Mouse (Mus musculus): ENCODE data around the gene Poll. TPM values are rescaled to one million over a fixed set of nuclear protein-coding genes. Genes with fewer than 3 reads are reported as not detected.

The Poll gene
- polyA plus RNA-seq, 1 experiment from 2014 or later: 11.5 TPM

DNA sequence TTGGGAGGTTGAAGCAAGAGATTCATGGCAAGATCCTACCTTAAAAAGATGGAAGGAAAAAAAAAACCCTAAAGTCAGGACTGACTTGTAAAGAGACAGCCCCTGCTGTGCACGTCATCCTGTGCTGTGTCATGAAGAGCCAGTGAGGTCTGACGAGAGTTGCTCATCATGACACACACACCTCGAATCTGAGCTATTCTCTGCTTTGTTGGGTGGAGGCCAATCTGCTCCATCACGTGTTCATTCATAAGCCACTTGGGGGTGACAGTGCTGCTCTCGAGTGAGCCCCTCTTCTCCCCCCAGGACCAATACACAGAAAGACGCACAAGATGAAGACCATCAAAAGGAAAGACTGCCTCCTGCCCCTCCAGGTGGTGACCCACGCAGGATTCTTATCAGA, 26.7 kb downstream of the Poll start:
- H3K4me2 ChIP-seq: no peak overlapping the region
- no peak overlapping the region for H3K27ac ChIP-seq
- peaks cover 33% of the 10 kb centered on the region for H3K4me1 ChIP-seq (replicated peaks)
- H3K36me3 ChIP-seq: peaks cover 1% of the 10 kb centered on the region; the same call in 1 of the 2 replicates
- H3K9me3 ChIP-seq (replicated peaks): no peaks in the 10 kb centered on the region
- H3K4me3 ChIP-seq: no peak overlapping the region
- no peak overlapping the region for H3K9ac ChIP-seq
- peaks cover 4% of the 10 kb centered on the region; the same call in 1 of the 2 replicates for H3K27me3 ChIP-seq
- no peak for ATAC-seq (replicated peaks; ENCODE audit: insufficient number of reproducible peaks, insufficient read depth, low FRiP score, low read depth)
- 52% methylated on average over 7 of the region's 7 CpGs for WGBS

- Histone ChIP-seq H3K4me1 (replicated peaks) (peaks cover 33% of the 10 kb centered on the region), H3K4me2 (no peak overlapping the region), H3K9ac (no peak overlapping the region), H3K27me3 (no peaks in the 10 kb centered on the region), H3K36me3 (peaks cover 20% of the 10 kb centered on the region), H3K27ac (peak overlapping the region; percentile 81), H3K4me3 (no peak overlapping the region), H3K9me3 (replicated peaks) (no peaks in the 10 kb centered on the region)
- 41% methylated on average over 6 of the region's 6 CpGs for WGBS
- ATAC-seq (replicated peaks; ENCODE audit: insufficient number of reproducible peaks, insufficient read depth, low FRiP score, low read depth): 0 out of 2 replicates have a peak, but pooled peaks have one; percentile 54
Measured at GRCm38 (mm10) chr19:45531554-45531953, 28.8 kb downstream of the Poll start.

GRCm38 (mm10) chr19:45530200-45530995, 29.9 kb downstream of the Poll start:
- Histone ChIP-seq H3K4me1 (replicated peaks) (peaks cover 33% of the 10 kb centered on the region), H3K27ac (peak overlapping the region; percentile 81), H3K27me3 (no peaks in the 10 kb centered on the region), H3K9me3 (replicated peaks) (no peaks in the 10 kb centered on the region), H3K9ac (peak overlapping the region; percentile 34; the same call in 1 of the 2 replicates), H3K36me3 (peaks cover 20% of the 10 kb centered on the region), H3K4me3 (no peak overlapping the region), H3K4me2 (no peak overlapping the region)
- WGBS: 45% methylated on average over 15 of the region's 15 CpGs
- peak; percentile 70 for ATAC-seq (replicated peaks; ENCODE audit: insufficient number of reproducible peaks, insufficient read depth, low FRiP score, low read depth)

GRCm38 (mm10) chr19:45529294-45529693, 31.0 kb downstream of the Poll start:
- WGBS: 61% methylated on average over 5 of the region's 5 CpGs
- Histone ChIP-seq H3K9ac (no peak overlapping the region), H3K27me3 (no peaks in the 10 kb centered on the region), H3K9me3 (replicated peaks) (no peaks in the 10 kb centered on the region), H3K4me2 (no peak overlapping the region), H3K27ac (peak overlapping the region; percentile 81), H3K4me1 (replicated peaks) (peaks cover 31% of the 10 kb centered on the region), H3K36me3 (peaks cover 20% of the 10 kb centered on the region), H3K4me3 (no peak overlapping the region)
- ATAC-seq (replicated peaks; ENCODE audit: insufficient number of reproducible peaks, insufficient read depth, low FRiP score, low read depth): no peak

GRCm38 (mm10) chr19:45527931-45528534, 32.3 kb downstream of the Poll start:
- Histone ChIP-seq H3K27me3 (no peaks in the 10 kb centered on the region), H3K4me3 (no peak overlapping the region), H3K4me1 (replicated peaks) (peaks cover 28% of the 10 kb centered on the region), H3K9me3 (replicated peaks) (no peaks in the 10 kb centered on the region), H3K9ac (no peak overlapping the region), H3K4me2 (no peak overlapping the region), H3K27ac (peak overlapping the region; percentile 3; the same call in 1 of the 2 replicates), H3K36me3 (peaks cover 20% of the 10 kb centered on the region)
- 81% methylated on average over 10 of the region's 10 CpGs for WGBS
- no peak for ATAC-seq (replicated peaks; ENCODE audit: insufficient number of reproducible peaks, insufficient read depth, low FRiP score, low read depth)

DNA sequence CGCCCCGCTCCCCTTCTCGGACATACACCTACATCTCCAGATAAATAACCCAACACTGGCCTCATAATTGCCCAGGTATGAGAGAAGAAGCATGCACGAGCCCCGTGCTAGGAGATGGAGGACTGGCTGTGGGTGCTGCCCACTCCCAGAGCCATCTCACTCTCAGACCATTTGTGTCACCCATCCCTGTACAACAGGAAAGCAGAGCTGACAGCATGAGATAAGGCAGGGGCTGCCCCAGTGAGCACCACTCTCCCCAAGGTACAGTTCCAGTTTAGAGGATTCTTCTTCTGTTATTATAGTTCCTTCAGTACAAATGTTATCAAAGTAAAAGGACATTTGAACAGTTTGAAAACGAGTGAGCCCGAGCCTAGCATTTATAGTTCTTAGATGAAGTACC, 32.9 kb downstream of the Poll start:
- no peak overlapping the region for H3K4me3 ChIP-seq
- H3K36me3 ChIP-seq: peaks cover 20% of the 10 kb centered on the region
- no peaks in the 10 kb centered on the region for H3K27me3 ChIP-seq
- H3K9ac ChIP-seq: no peak overlapping the region
- H3K9me3 ChIP-seq (replicated peaks): no peaks in the 10 kb centered on the region
- 64% methylated on average over 7 of the region's 7 CpGs for WGBS
- no peak overlapping the region for H3K4me2 ChIP-seq
- H3K27ac ChIP-seq: no peak overlapping the region
- peaks cover 28% of the 10 kb centered on the region for H3K4me1 ChIP-seq (replicated peaks)
- ATAC-seq (replicated peaks; ENCODE audit: insufficient number of reproducible peaks, insufficient read depth, low FRiP score, low read depth): no peak

DNA sequence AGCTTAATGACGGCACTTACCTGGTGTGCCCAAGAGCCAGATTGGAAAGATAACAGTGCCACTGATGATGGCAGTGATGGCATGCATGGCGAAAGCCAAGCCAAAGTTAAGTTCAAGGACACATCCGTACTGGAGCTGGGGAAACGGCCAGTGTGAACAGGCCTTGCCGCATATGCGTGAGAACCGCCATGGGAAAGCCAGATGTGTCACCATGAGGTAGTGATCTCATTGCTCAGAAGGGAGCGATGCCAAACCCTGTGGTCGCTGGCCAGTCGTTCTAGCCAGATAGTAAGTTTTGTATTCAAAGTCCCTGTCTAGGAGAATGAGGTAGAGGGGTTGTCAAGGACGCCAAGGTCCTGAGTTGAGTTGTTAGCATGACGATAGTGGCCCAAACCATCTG, 44.1 kb downstream of the Poll start:
- ATAC-seq (replicated peaks; ENCODE audit: insufficient number of reproducible peaks, insufficient read depth, low FRiP score, low read depth): no peak
- WGBS: 90% methylated on average over 12 of the region's 12 CpGs
- peaks cover 56% of the 10 kb centered on the region; the same call in 1 of the 2 replicates for H3K36me3 ChIP-seq

GRCm38 (mm10) chr19:45515341-45515740, 45.0 kb downstream of the Poll start:
- no peak overlapping the region for H3K9ac ChIP-seq
- 83% methylated on average over 2 of the region's 2 CpGs for WGBS
- H3K27ac ChIP-seq: no peak overlapping the region
- H3K4me1 ChIP-seq (replicated peaks): no peaks in the 10 kb centered on the region
- ATAC-seq (replicated peaks; ENCODE audit: insufficient number of reproducible peaks, insufficient read depth, low FRiP score, low read depth): no peak
- no peak overlapping the region for H3K4me2 ChIP-seq
- H3K4me3 ChIP-seq: no peak overlapping the region
- peaks cover 54% of the 10 kb centered on the region; the same call in 1 of the 2 replicates for H3K36me3 ChIP-seq
- no peaks in the 10 kb centered on the region for H3K9me3 ChIP-seq (replicated peaks)
- H3K27me3 ChIP-seq: no peaks in the 10 kb centered on the region

More for the DNA sequence above, 44.1 kb downstream of the Poll start:
- Histone ChIP-seq H3K9me3 (replicated peaks) (no peaks in the 10 kb centered on the region), H3K4me3 (no peak overlapping the region), H3K9ac (no peak overlapping the region), H3K27ac (no peak overlapping the region), H3K27me3 (no peaks in the 10 kb centered on the region), H3K4me2 (no peak overlapping the region), H3K4me1 (replicated peaks) (no peaks in the 10 kb centered on the region)

- H3K4me2 ChIP-seq: no peak overlapping the region
- H3K9me3 ChIP-seq (replicated peaks): no peaks in the 10 kb centered on the region
- 71% methylated on average over 4 of the region's 4 CpGs for WGBS
- no peaks in the 10 kb centered on the region for H3K27me3 ChIP-seq
- no peak overlapping the region for H3K4me3 ChIP-seq
- no peak overlapping the region for H3K27ac ChIP-seq
- peaks cover 15% of the 10 kb centered on the region for H3K4me1 ChIP-seq (replicated peaks)
- no peak overlapping the region for H3K9ac ChIP-seq
- peaks cover 29% of the 10 kb centered on the region; the same call in 1 of the 2 replicates for H3K36me3 ChIP-seq
- no peak for ATAC-seq (replicated peaks; ENCODE audit: insufficient number of reproducible peaks, insufficient read depth, low FRiP score, low read depth)
Measured at GRCm38 (mm10) chr19:45511406-45511805, 48.9 kb downstream of the Poll start.

DNA sequence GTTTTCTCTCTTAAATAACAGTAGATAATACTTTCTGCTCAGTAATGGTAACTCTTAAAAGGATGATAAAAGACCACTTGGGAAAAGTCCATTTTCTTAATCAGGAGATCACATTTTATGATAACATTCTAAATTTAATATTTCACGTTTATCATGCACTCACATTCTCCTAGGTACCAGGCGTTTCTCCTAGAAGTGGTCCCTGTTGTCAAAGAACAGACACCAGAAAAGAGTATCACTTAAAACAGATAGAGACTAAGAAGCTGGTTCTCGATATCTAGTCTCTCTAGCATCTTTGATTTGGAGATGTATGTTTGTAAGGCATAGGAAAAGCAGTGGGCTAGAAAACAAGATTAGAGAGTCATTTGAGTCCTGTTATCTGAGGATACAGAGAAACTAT, 49.7 kb downstream of the Poll start:
- Histone ChIP-seq H3K9me3 (replicated peaks) (no peaks in the 10 kb centered on the region), H3K4me3 (no peak overlapping the region), H3K27ac (no peak overlapping the region), H3K27me3 (no peaks in the 10 kb centered on the region), H3K9ac (no peak overlapping the region), H3K4me2 (no peak overlapping the region), H3K36me3 (peaks cover 22% of the 10 kb centered on the region; the same call in 1 of the 2 replicates), H3K4me1 (replicated peaks) (peaks cover 15% of the 10 kb centered on the region)
- no peak for ATAC-seq (replicated peaks; ENCODE audit: insufficient number of reproducible peaks, insufficient read depth, low FRiP score, low read depth)
- WGBS: 65% methylated on average over 3 of the region's 3 CpGs

DNA sequence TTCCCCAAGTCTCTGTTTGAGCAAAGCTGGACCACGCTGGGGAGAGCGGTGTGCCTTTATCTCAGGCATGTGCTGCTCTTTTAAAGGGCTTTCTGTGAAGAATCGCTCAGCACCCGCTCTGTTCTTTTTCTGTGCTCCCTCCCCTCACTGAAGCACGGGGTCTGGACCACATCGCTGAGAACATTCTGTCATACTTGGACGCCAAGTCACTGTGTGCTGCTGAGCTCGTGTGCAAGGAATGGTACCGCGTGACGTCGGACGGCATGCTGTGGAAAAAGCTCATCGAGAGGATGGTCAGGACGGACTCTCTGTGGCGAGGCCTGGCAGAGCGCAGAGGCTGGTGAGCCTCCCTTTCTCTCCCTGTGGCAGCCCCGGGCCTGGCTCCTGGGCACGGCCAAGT, 52.8 kb downstream of the Poll start:
- Histone ChIP-seq H3K4me3 (no peak overlapping the region), H3K27me3 (no peaks in the 10 kb centered on the region), H3K4me2 (peak overlapping the region; percentile 46), H3K4me1 (replicated peaks) (peaks cover 15% of the 10 kb centered on the region), H3K9me3 (replicated peaks) (no peaks in the 10 kb centered on the region), H3K36me3 (peaks cover 4% of the 10 kb centered on the region; the same call in 1 of the 2 replicates), H3K27ac (peak overlapping the region; percentile 41), H3K9ac (no peak overlapping the region)
- ATAC-seq (replicated peaks; ENCODE audit: insufficient number of reproducible peaks, insufficient read depth, low FRiP score, low read depth): peak; percentile 85
- 35% methylated on average over 19 of the region's 19 CpGs for WGBS

Measured in heart, embryonic 15.5 days (tissue).